Mouse (Mus musculus): ENCODE data around the gene H60b.

DNA sequence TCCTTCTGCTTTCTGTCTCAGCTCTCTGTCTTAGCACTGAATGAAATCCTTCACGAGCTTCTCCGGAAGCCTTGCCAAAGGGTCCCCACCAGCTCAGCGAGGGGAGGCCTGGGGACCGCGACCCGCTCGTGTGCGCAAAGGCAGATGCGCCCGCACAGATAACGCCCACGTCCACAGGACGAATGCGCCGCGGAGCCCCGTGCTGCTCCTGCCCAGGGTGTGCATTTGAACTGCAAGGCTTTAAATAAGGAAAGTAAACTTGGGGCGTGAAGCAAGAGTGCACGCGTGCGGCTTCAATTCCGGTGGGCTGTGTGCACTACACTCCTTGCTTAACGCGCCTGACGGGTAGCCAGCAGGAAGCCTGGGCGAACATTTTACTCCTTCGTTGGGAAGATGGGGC, 7.8 kb upstream of the H60b start:
- TF ChIP-seq POLR2A (IDR thresholded peaks at IDR 0.05; ENCODE audit: low read depth, low read length) (no peak), CTCF (IDR thresholded peaks at IDR 0.05; ENCODE audit: extremely low read depth, insufficient read depth, insufficient read length, insufficient replicate concordance) (no peak)

Data from spleen, adult 2 months (tissue).